Mouse (Mus musculus): Measurements from ENCODE around the gene Rnf32.
A peak's percentile ranks its signal among the peaks of the same experiment; 100 is the strongest.

Gene Rnf32

DNA sequence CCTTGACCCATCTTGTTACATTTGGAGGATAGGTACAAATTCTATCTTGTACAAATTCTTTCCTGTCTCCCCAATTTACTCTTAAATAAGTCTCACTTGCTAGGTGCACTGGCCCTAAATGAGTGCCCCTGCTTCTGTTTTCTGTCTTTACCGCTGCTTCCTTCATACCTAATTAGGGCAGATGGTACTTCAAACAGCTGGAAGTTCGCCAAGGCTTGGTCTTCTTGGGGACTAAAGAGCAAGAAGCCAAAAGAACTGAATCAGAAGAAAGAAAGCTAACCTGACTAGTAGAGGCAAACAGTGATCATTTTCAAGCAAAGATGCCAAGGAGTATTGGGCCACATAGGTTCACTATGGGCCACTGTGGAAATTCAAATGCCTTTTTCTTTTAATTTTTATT lies 77.6 kb downstream of the Rnf32 start:
- no peak for DNase-seq (ENCODE audit: low spot score)

DNA sequence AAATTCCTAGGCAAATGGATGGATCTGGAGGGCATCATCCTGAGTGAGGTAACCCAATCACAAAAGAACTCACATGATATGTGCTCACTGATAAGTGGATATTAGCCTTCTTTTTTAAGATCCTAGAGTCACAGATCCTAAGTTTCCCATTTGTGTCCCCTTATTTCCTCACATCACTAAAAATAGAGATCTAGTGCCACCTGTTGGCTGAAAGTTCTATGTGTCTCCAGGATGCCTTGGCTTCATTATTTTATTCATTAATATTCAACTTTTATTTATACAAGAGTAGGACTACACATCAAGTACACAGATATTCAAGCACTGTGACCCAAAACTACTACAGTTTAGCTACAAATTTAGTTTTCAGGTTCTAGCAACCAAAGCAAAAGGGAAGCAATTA lies 79.0 kb downstream of the Rnf32 start:
- peak; percentile 11 for DNase-seq (ENCODE audit: low spot score)

Measured in lung, postnatal 25 days (tissue).